Mouse (Mus musculus) gastrocnemius, postnatal 14 days (tissue): ENCODE measurements around the gene Gnb3. TPM values are rescaled to one million over a fixed set of nuclear protein-coding genes. Genes with fewer than 3 reads are reported as not detected.
A peak's percentile ranks its signal among the peaks of the same experiment; 100 is the strongest.
"Not testable (repeated sequence)": the region's sequence is repeated elsewhere in the genome, so short reads cannot be mapped to it uniquely, and the experiment has no call there.

Experiments
- DNase-seq: peaks from one replicate; pipeline ENCODE4 v3.0.0; 2021; ENCODE audit warnings: mixed read lengths
- intact Hi-C: fragments of 180-260 bp; cut with DNase I; formaldehyde crosslinking; loops from one replicate; pipeline ENCODE4 v1.15.1; 2025; ENCODE audit warnings: low total_unique reads
- total RNA-seq, 2 experiments: library from RNA; stranded (reverse); gene quantifications; 2 replicates each; pipeline ENCODE4 v1.2.3; 2021

The Gnb3 gene
- total RNA-seq, 2 experiments from 2014 or later, result 6.6 to 7.0 TPM

- DNase-seq, result no peak
- intact Hi-C loops, result no loop called here
Measured at GRCm38 (mm10) chr6:124807366-124807765, 32.7 kb downstream of the Gnb3 start.

GRCm38 (mm10) chr6:124806446-124807140 lies 33.5 kb downstream of the Gnb3 start:
- intact Hi-C loops, result no loop called here
- no peak for DNase-seq

- intact Hi-C loops, result no loop called here
- peak; percentile 96 for DNase-seq
Measured at GRCm38 (mm10) chr6:124805341-124806321, 34.4 kb downstream of the Gnb3 start.

GRCm38 (mm10) chr6:124804341-124804740 lies 35.7 kb downstream of the Gnb3 start:
- intact Hi-C loops, result no loop called here

GRCm38 (mm10) chr6:124803691-124804090 lies 36.4 kb downstream of the Gnb3 start:
- DNase-seq, intact Hi-C loops: not testable (repeated sequence)

More at GRCm38 (mm10) chr6:124804341-124804740, 35.7 kb downstream of the Gnb3 start:
- DNase-seq, result no peak

- DNase-seq, result no peak
- intact Hi-C loops, result no loop called here
Measured at GRCm38 (mm10) chr6:124803061-124803460, 37.0 kb downstream of the Gnb3 start.

- intact Hi-C loops, DNase-seq: not testable (repeated sequence)
Measured at GRCm38 (mm10) chr6:124802400-124802799, 37.7 kb downstream of the Gnb3 start.

- intact Hi-C loops, result no loop called here
- DNase-seq, result no peak
Measured at GRCm38 (mm10) chr6:124796200-124796599, 43.9 kb downstream of the Gnb3 start.

GRCm38 (mm10) chr6:124795781-124796180 lies 44.3 kb downstream of the Gnb3 start:
- DNase-seq, result no peak
- intact Hi-C loops, result no loop called here

- no peak for DNase-seq
- intact Hi-C loops, result no loop called here
Measured at GRCm38 (mm10) chr6:124791911-124792310, 48.2 kb downstream of the Gnb3 start.

GRCm38 (mm10) chr6:124790121-124790520 lies 50.0 kb downstream of the Gnb3 start:
- DNase-seq, result no peak
- intact Hi-C loops, result no loop called here

- no peak for DNase-seq
- intact Hi-C loops, result no loop called here
Measured at GRCm38 (mm10) chr6:124789519-124789918, 50.6 kb downstream of the Gnb3 start.

GRCm38 (mm10) chr6:124787722-124788121 lies 52.4 kb downstream of the Gnb3 start:
- intact Hi-C loops, result no loop called here
- DNase-seq, result no peak

- intact Hi-C loops, result no loop called here
- no peak for DNase-seq
Measured at GRCm38 (mm10) chr6:124786756-124787420, 53.2 kb downstream of the Gnb3 start.

Other genes starting within 250 kb of the Gnb3 start
- gene C1s2, start 204.2 kb downstream of the Gnb3 start, total RNA-seq, result under 1 TPM; 0.78 to 0.96 TPM
- 10 to 100 TPM; 26.3 to 32.3 TPM for gene Lpcat3, start 177.2 kb downstream of the Gnb3 start, total RNA-seq
- 10 to 100 TPM; 51.8 to 57.5 TPM for gene Emg1, start 128.1 kb downstream of the Gnb3 start, total RNA-seq
- gene Phb2, start 127.9 kb downstream of the Gnb3 start, total RNA-seq, result 100 to 1,000 TPM; 179 to 184 TPM
- 1 to 10 TPM; 1.7 to 1.9 TPM for gene Ptpn6, start 101.6 kb downstream of the Gnb3 start, total RNA-seq
- 100 to 1,000 TPM; 207 to 228 TPM for gene Grcc10, start 98.9 kb downstream of the Gnb3 start, total RNA-seq
- not detected for gene Gm45234, start 84.3 kb downstream of the Gnb3 start, total RNA-seq
- 10 to 100 TPM; 30.8 to 35.8 TPM for gene Atn1, start 83.8 kb downstream of the Gnb3 start, total RNA-seq
- gene Eno2, start 70.6 kb downstream of the Gnb3 start, total RNA-seq, result 1 to 10 TPM; 1.9 to 2.3 TPM
- gene Lrrc23, start 60.5 kb downstream of the Gnb3 start, total RNA-seq, result not detected
- 1 to 10 TPM; 3.7 to 4.8 TPM for gene Spsb2, start 31.6 kb downstream of the Gnb3 start, total RNA-seq
- gene Tpi1, start 26.0 kb downstream of the Gnb3 start, total RNA-seq, result 1,000 to 10,000 TPM; 2,868 to 2,952 TPM
- 10 to 100 TPM; 55.3 to 61.9 TPM for gene Usp5, start 10.8 kb downstream of the Gnb3 start, total RNA-seq
- gene Cdca3, start 10.7 kb downstream of the Gnb3 start, total RNA-seq, result 1 to 10 TPM; 4.6 to 5.0 TPM
- gene P3h3, start 17.5 kb upstream of the Gnb3 start, total RNA-seq, result 10 to 100 TPM; 19.7 to 24.2 TPM
- under 1 TPM; 0.33 to 0.45 TPM for gene Gpr162, start 23.7 kb upstream of the Gnb3 start, total RNA-seq
- gene Cd4, start 47.9 kb upstream of the Gnb3 start, total RNA-seq, result under 1 TPM; 0.27 to 0.51 TPM
- gene Lag3, start 71.4 kb upstream of the Gnb3 start, total RNA-seq, result under 1 TPM; 0.43 to 0.62 TPM
- gene Ptms, start 79.8 kb upstream of the Gnb3 start, total RNA-seq, result 100 to 1,000 TPM; 225 to 266 TPM
- 100 to 1,000 TPM; 250 to 257 TPM for gene Mlf2, start 91.1 kb upstream of the Gnb3 start, total RNA-seq
- 100 to 1,000 TPM in 1 of 2 experiments, 10 to 100 TPM in 1; 99.1 to 100 TPM for gene Cops7a, start 125.3 kb upstream of the Gnb3 start, total RNA-seq
- under 1 TPM; 0.16 to 0.72 TPM for gene Pianp, start 156.4 kb upstream of the Gnb3 start, total RNA-seq
- 10 to 100 TPM; 20.1 to 20.7 TPM for gene Zfp384, start 168.9 kb upstream of the Gnb3 start, total RNA-seq
- 10 to 100 TPM; 29.6 TPM for gene Ing4, start 199.5 kb upstream of the Gnb3 start, total RNA-seq
- gene Acrbp, start 209.4 kb upstream of the Gnb3 start, total RNA-seq, result 1 to 10 TPM; 1.4 to 2.5 TPM
- under 1 TPM in 1 of 2 experiments, not detected in 1; 0.24 TPM for gene Lpar5, start 227.6 kb upstream of the Gnb3 start, total RNA-seq